Mouse (Mus musculus) heart, embryonic 15.5 days (tissue): ENCODE data around the gene Katnb1. TPM values are rescaled to one million over a fixed set of nuclear protein-coding genes. Genes with fewer than 3 reads are reported as not detected.

Experiments used
- ATAC-seq: fragments of 200-750 bp; cut with Nextera tagmentation; replicated peaks from 2 replicates; pipeline ENCODE4 v1.8.0; 2017; ENCODE audit warnings: low read depth, moderate TSS enrichment; ENCODE audit not compliant: insufficient number of reproducible peaks, insufficient read depth, low FRiP score
- H3K27ac ChIP-seq: fragments of 300-500 bp; sonication (generic); 2 replicates; pipeline ENCODE4 v1.5.1; 2015; ENCODE audit warnings: mild to moderate bottlenecking, inconsistent platforms
- H3K27me3 ChIP-seq: fragments of 300-500 bp; sonication (generic); 2 replicates; pipeline ENCODE4 v1.6.1; 2015; ENCODE audit warnings: inconsistent platforms
- H3K36me3 ChIP-seq: fragments of 300-500 bp; sonication (generic); 2 replicates; pipeline ENCODE4 v1.6.1; 2015; ENCODE audit warnings: mild to moderate bottlenecking, inconsistent platforms
- H3K4me1 ChIP-seq: fragments of 300-500 bp; sonication (generic); replicated peaks from 2 replicates; pipeline ENCODE4 v1.6.1; 2015; ENCODE audit warnings: inconsistent platforms
- H3K4me2 ChIP-seq: fragments of 300-500 bp; sonication (generic); 2 replicates; pipeline ENCODE4 v1.6.1; 2015; ENCODE audit warnings: inconsistent platforms, mild to moderate bottlenecking, moderate library complexity
- H3K4me3 ChIP-seq: fragments of 300-500 bp; sonication (generic); 2 replicates; pipeline ENCODE4 v1.5.1; 2015; ENCODE audit warnings: mild to moderate bottlenecking, inconsistent platforms
- H3K9ac ChIP-seq: fragments of 300-500 bp; sonication (generic); 2 replicates; pipeline ENCODE4 v1.6.1; 2015; ENCODE audit warnings: mild to moderate bottlenecking, inconsistent platforms
- H3K9me3 ChIP-seq: fragments of 300-500 bp; sonication (generic); replicated peaks from 2 replicates; pipeline ENCODE4 v1.6.1; 2016; ENCODE audit warnings: inconsistent platforms
- WGBS: fragments of 180-500 bp; shearing (Covaris S2); methylation state at CpG from one replicate; pipeline ENCODE4 v1.1.7; 2015; ENCODE audit warnings: mixed read lengths; 5-methylcytosine and 5-hydroxymethylcytosine counted together
- polyA plus RNA-seq: library from polyadenylated mRNA; unstranded; fragments of >200 nt; fragmentation: Nextera tagmentation; extraction: Ambion mirVana; gene quantifications from 2 replicates; pipeline ENCODE4 v1.2.1, GENCODE M21; 2015

Gene Katnb1
- polyA plus RNA-seq, 1 experiment from 2014 or later = 15.3 TPM

GRCm38 (mm10) chr8:95128750-95129260 lies 47.8 kb downstream of the Katnb1 start:
- no peak overlapping the region for H3K27ac ChIP-seq
- H3K4me3 ChIP-seq = no peak overlapping the region
- no peak for ATAC-seq
- 86% methylated on average over 11 of the region's 11 CpGs for WGBS
- H3K4me1 ChIP-seq = 0 out of 2 replicates have a peak, but pooled peaks cover 5% of the 10 kb centered on the region
- H3K36me3 ChIP-seq = peaks cover 16% of the 10 kb centered on the region; the same call in 1 of the 2 replicates
- no peaks in the 10 kb centered on the region for H3K9me3 ChIP-seq
- no peak overlapping the region for H3K9ac ChIP-seq
- H3K27me3 ChIP-seq = no peaks in the 10 kb centered on the region
- no peak overlapping the region for H3K4me2 ChIP-seq

DNA sequence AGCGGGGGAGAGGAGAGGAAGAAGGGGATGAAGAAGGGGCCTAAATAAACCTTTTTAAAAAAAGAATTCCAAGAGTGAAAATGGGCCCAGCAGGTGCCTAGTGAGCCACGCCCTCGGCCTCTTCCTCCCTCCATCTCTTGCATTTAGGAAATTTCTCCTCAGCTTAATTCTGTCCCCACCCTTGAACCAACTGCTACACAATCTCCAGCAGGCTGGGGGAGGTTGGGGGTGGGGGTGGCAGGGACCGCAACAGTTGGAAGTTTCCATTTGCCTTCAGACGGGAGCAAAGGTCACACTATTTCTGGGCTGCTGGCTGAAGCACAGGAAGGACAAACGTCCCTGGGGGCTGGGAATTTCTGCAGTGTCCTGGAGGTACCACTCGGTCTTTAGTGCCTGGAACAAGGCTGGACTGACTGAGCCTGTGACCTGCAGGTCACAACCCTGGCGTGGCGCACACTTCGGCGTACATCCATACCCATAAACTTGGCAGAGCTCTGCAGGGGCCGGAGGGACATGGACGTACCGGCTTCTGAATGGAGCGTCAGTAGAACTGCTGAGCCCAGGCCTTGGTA lies 50.1 kb downstream of the Katnb1 start:
- no peak for ATAC-seq
- H3K4me2 ChIP-seq = no peak overlapping the region

GRCm38 (mm10) chr8:95131983-95132382 lies 51.0 kb downstream of the Katnb1 start:
- no peak overlapping the region for H3K4me3 ChIP-seq
- no peaks in the 10 kb centered on the region for H3K27me3 ChIP-seq
- H3K4me1 ChIP-seq = peaks cover 8% of the 10 kb centered on the region
- 71% methylated on average over 5 of the region's 5 CpGs for WGBS
- H3K4me2 ChIP-seq = no peak overlapping the region
- no peak for ATAC-seq
- no peaks in the 10 kb centered on the region for H3K9me3 ChIP-seq
- no peak overlapping the region for H3K27ac ChIP-seq
- H3K9ac ChIP-seq = no peak overlapping the region
- peaks cover 14% of the 10 kb centered on the region; the same call in 1 of the 2 replicates for H3K36me3 ChIP-seq

More for the DNA sequence above, 50.1 kb downstream of the Katnb1 start:
- Histone ChIP-seq H3K9me3 (no peaks in the 10 kb centered on the region), H3K27ac (no peak overlapping the region), H3K9ac (no peak overlapping the region), H3K4me1 (0 out of 2 replicates have a peak, but pooled peaks cover 5% of the 10 kb centered on the region), H3K36me3 (peaks cover 14% of the 10 kb centered on the region; the same call in 1 of the 2 replicates), H3K27me3 (no peaks in the 10 kb centered on the region), H3K4me3 (no peak overlapping the region)
- WGBS = 61% methylated on average over 15 of the region's 15 CpGs

- H3K27ac ChIP-seq = no peak overlapping the region
- no peak for ATAC-seq
- H3K4me2 ChIP-seq = no peak overlapping the region
- H3K36me3 ChIP-seq = peaks cover 9% of the 10 kb centered on the region; the same call in 1 of the 2 replicates
- H3K9me3 ChIP-seq = no peaks in the 10 kb centered on the region
- 91% methylated on average over 2 of the region's 2 CpGs for WGBS
- no peaks in the 10 kb centered on the region for H3K27me3 ChIP-seq
- H3K4me1 ChIP-seq = peaks cover 24% of the 10 kb centered on the region
- no peak overlapping the region for H3K4me3 ChIP-seq
- H3K9ac ChIP-seq = no peak overlapping the region
Measured at GRCm38 (mm10) chr8:95134186-95134585, 53.2 kb downstream of the Katnb1 start.

DNA sequence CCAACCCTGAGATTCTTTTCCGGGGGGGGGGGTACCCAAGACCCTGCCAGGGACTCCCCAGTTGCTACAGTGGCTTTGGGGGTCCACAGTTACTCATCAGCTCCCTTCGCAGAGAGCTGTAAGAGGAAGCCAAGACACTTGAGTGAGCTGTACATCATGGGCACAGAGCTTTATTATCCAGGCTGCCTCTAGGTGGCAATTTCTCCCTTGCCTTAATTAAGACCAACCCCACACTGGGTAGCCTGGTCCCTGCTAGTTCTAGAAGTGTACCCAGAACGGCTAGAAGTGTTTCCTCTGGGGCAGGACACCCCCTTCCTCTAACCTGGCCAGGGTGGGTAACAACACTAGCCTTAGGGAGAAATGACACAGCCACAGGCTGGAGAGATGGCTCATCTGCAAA lies 54.3 kb downstream of the Katnb1 start:
- H3K9me3 ChIP-seq = no peaks in the 10 kb centered on the region
- ATAC-seq = no peak
- H3K36me3 ChIP-seq = peaks cover 9% of the 10 kb centered on the region; the same call in 1 of the 2 replicates
- no peak overlapping the region for H3K4me3 ChIP-seq
- peaks cover 33% of the 10 kb centered on the region for H3K4me1 ChIP-seq
- WGBS = 50% methylated on average over 3 of the region's 3 CpGs
- no peaks in the 10 kb centered on the region for H3K27me3 ChIP-seq
- H3K27ac ChIP-seq = no peak overlapping the region
- H3K4me2 ChIP-seq = no peak overlapping the region
- no peak overlapping the region for H3K9ac ChIP-seq

GRCm38 (mm10) chr8:95136218-95136617 lies 55.2 kb downstream of the Katnb1 start:
- Histone ChIP-seq H3K36me3 (peaks cover 9% of the 10 kb centered on the region; the same call in 1 of the 2 replicates), H3K27ac (no peak overlapping the region), H3K9me3 (no peaks in the 10 kb centered on the region), H3K4me1 (peaks cover 39% of the 10 kb centered on the region), H3K27me3 (no peaks in the 10 kb centered on the region), H3K4me3 (no peak overlapping the region), H3K9ac (no peak overlapping the region), H3K4me2 (no peak overlapping the region)
- 77% methylated on average over 3 of the region's 3 CpGs for WGBS
- no peak for ATAC-seq

DNA sequence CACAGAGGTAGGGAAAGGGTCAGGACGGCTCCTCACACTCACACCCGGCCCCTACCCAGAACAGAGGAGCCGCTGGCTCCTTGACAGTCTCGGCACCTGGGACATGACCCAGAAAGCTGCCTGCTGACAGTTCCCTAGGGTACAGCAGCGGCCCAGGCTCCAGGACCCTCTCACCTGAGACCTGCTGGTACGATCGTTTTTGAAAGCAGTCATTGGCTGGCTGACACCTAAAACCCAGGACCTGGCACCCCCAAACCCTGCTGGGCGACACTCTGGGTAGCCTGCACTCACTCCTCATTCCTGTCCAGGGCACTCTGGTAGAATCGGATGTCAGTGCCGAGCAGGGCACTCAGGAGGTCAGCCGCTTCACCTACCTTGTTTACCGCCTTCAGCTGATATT lies 56.2 kb downstream of the Katnb1 start:
- H3K27ac ChIP-seq = no peak overlapping the region
- ATAC-seq = no peak
- peaks cover 9% of the 10 kb centered on the region; the same call in 1 of the 2 replicates for H3K36me3 ChIP-seq
- peaks cover 46% of the 10 kb centered on the region for H3K4me1 ChIP-seq
- H3K4me3 ChIP-seq = peak overlapping the region; percentile 37
- H3K9ac ChIP-seq = no peak overlapping the region
- WGBS = 50% methylated on average over 12 of the region's 12 CpGs
- H3K27me3 ChIP-seq = no peaks in the 10 kb centered on the region
- H3K4me2 ChIP-seq = peak overlapping the region; percentile 63
- no peaks in the 10 kb centered on the region for H3K9me3 ChIP-seq

DNA sequence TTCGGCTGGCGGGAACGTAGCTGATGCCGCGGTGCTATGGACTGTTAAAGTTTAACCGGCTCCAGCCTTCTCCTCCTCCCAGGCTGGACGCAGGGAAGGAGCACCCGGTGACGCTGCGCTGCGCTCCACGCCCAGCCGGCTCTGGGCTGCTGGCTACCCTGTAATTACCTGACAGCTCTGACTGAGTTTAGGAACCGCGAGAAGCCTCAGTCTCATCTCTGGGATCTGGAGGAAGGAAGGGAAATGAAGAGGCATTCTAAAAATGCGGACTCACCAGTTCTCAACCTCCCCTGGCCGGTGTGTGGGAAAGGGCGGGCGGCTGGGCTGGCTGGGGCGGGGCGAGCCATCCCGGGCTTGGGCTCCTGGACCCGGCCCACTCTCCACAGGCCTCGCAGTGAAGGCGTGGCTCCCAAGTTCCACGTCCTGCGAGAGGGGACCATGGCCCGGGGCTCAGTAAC lies 56.7 kb downstream of the Katnb1 start:
- peak; percentile 24 for ATAC-seq
- peaks cover 7% of the 10 kb centered on the region; the same call in 1 of the 2 replicates for H3K36me3 ChIP-seq
- H3K4me1 ChIP-seq = peaks cover 48% of the 10 kb centered on the region
- peak overlapping the region; percentile 37 for H3K4me3 ChIP-seq
- 10% methylated on average over 28 of the region's 28 CpGs for WGBS
- peak overlapping the region; percentile 63 for H3K4me2 ChIP-seq
- no peaks in the 10 kb centered on the region for H3K27me3 ChIP-seq
- no peak overlapping the region for H3K27ac ChIP-seq
- H3K9me3 ChIP-seq = no peaks in the 10 kb centered on the region
- 0 out of 2 replicates have a peak overlapping the region, but pooled peaks have one; percentile 31 for H3K9ac ChIP-seq

GRCm38 (mm10) chr8:95138341-95139050 lies 57.5 kb downstream of the Katnb1 start:
- no peak for ATAC-seq
- no peak overlapping the region for H3K27ac ChIP-seq

DNA sequence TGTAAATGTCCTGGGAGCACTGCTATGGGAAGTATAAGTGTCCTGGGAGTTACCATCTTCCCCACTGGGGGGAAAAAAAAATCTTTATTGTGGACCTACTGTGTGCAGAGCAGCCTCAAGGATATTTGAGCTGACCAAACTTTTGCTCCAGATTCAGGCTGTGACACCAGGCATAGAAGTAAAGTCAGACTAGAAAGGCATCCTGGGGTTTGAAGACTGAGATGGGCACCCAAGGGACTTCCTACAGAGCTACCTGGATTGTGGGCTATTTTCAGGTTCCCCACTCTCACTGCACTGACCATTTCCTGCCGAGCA lies 58.0 kb downstream of the Katnb1 start:
- WGBS = 39% methylated on average over 1 of the region's 1 CpGs
- Histone ChIP-seq H3K9me3 (no peaks in the 10 kb centered on the region), H3K4me3 (no peak overlapping the region), H3K4me2 (no peak overlapping the region), H3K36me3 (peaks cover 2% of the 10 kb centered on the region; the same call in 1 of the 2 replicates), H3K9ac (no peak overlapping the region), H3K4me1 (peaks cover 60% of the 10 kb centered on the region), H3K27me3 (no peaks in the 10 kb centered on the region), H3K27ac (no peak overlapping the region)
- no peak for ATAC-seq

More at GRCm38 (mm10) chr8:95138341-95139050, 57.5 kb downstream of the Katnb1 start:
- Histone ChIP-seq H3K9me3 (no peaks in the 10 kb centered on the region), H3K36me3 (peaks cover 2% of the 10 kb centered on the region; the same call in 1 of the 2 replicates), H3K4me2 (peak overlapping the region; percentile 63), H3K4me3 (peak overlapping the region; percentile 37), H3K9ac (0 out of 2 replicates have a peak overlapping the region, but pooled peaks have one; percentile 31), H3K4me1 (peaks cover 57% of the 10 kb centered on the region), H3K27me3 (no peaks in the 10 kb centered on the region)
- 46% methylated on average over 6 of the region's 6 CpGs for WGBS

GRCm38 (mm10) chr8:95140555-95140954 lies 59.6 kb downstream of the Katnb1 start:
- H3K27ac ChIP-seq = peak overlapping the region; percentile 74; the same call in 1 of the 2 replicates
- peak overlapping the region; percentile 94 for H3K4me2 ChIP-seq
- H3K4me3 ChIP-seq = no peak overlapping the region; the same call in 1 of the 2 replicates
- no peaks in the 10 kb centered on the region for H3K9me3 ChIP-seq
- no peaks in the 10 kb centered on the region for H3K36me3 ChIP-seq
- peaks cover 66% of the 10 kb centered on the region for H3K4me1 ChIP-seq
- H3K27me3 ChIP-seq = no peaks in the 10 kb centered on the region
- no peak for ATAC-seq
- 47% methylated on average over 5 of the region's 5 CpGs for WGBS
- no peak overlapping the region for H3K9ac ChIP-seq
